Mouse (Mus musculus) adrenal gland, postnatal 25 days (tissue): ENCODE measurements around the gene Neurod2. TPM values are rescaled to one million over a fixed set of nuclear protein-coding genes. Genes with fewer than 3 reads are reported as not detected.

Experiments used
- DNase-seq: peaks from one replicate; pipeline ENCODE4 v3.0.0; 2021; ENCODE audit warnings: mixed read lengths
- total RNA-seq: library from RNA; stranded (reverse); gene quantifications from 2 replicates; pipeline ENCODE4 v1.2.3, GENCODE M21; 2021

Neurod2 gene
- total RNA-seq, 1 experiment from 2014 or later, result not detected

GRCm38 (mm10) chr11:98353651-98354211 lies 24.3 kb upstream of the Neurod2 start:
- no peak for DNase-seq

GRCm38 (mm10) chr11:98352272-98352990 lies 23.0 kb upstream of the Neurod2 start:
- no peak for DNase-seq

DNA sequence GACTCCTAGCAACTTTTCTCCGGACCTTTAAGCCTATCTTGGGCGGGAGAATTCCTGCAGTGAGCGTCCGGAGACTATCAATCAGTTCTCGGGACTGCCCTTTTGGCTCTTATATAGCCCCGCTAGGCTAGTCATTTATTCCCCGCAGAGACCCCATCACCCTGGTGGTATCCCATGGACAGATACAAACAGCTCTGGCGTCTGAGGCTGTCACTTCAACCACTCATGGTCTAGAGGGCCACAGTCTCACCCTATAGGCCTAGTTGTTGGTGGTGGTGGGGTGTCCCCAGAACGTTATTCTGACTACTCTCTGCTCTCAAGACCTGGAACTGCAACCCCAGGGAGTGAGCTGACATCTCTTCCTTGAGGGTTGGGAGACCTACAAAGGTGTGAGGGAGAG lies 19.9 kb upstream of the Neurod2 start:
- no peak for DNase-seq

GRCm38 (mm10) chr11:98348083-98348961 lies 18.9 kb upstream of the Neurod2 start, which contains the start of gene Ppp1r1b:
Ppp1r1b (plus strand) TSS chr11:98348404.
- DNase-seq, result peak; percentile 59

GRCm38 (mm10) chr11:98347385-98348082 lies 18.1 kb upstream of the Neurod2 start:
- DNase-seq, result no peak

- no peak for DNase-seq
Observed at GRCm38 (mm10) chr11:98346168-98346567, 16.7 kb upstream of the Neurod2 start.

DNA sequence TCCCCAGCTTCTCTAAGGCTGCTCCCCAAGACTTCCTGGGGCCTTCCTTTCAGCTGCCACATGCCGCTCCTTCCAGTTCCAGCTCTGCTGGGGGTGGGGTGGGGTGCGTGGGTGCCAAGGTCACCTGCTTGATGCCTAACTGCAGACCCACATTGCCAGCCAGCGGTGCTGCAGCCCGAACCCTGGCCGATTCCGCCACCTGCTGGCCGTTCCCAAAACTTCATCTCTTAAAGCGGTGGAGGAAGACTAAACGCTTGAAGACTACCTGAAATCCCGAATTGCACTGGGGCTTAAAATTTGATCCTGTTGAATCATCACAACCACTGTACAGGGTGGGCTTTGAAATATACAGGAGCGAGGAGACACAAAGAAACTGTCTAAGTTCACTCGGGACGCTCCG lies 15.8 kb upstream of the Neurod2 start:
- DNase-seq, result peak; percentile 85

DNA sequence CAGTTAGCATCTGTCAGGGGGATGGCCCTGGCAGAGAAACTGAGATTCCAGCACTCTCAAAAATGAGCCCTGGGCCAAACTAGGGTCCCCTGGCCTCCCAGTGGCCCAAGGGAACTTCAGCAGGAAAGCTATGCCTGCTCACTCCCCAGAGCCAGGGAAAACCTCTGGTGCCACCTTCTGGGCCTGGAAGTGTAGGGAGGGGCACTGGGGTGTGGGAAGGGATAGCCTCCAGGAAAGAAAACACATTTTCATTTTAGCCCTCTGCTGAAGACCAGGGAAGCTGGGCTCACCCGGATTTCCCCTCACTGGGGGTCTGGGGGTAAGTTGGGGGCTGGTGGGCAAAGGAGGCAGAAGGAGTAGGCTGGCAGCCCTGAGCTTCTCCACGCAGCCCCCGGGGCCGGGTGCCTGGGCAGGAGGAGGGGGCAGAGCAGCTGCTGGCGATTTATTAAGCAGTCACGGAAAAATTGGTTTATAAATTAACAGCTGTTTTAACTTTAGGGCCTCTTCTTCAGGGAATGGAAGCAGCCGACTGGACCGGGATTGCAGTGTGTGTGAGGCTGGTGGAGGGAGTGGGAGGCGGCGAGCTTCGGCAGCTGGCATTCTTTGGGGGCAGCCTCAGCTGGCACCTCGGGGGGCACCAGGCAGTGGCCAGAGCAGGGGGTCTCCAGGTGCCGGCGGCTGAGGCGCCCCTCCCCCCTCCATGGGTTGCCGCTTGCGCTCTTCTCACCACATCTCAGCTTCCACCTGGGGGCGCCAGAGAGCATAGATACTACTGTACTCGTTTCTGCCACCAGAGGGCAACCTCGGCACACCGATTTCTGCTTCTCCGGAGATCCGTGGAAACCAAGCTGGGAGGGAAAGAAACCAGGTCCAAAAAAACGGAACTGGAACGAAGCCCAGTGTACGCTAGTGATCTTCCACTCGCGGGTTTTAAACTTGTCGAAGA lies 12.8 kb upstream of the Neurod2 start:
- peak; percentile 92 for DNase-seq

- no peak for DNase-seq
Observed at GRCm38 (mm10) chr11:98341174-98341573, 11.7 kb upstream of the Neurod2 start.

DNA sequence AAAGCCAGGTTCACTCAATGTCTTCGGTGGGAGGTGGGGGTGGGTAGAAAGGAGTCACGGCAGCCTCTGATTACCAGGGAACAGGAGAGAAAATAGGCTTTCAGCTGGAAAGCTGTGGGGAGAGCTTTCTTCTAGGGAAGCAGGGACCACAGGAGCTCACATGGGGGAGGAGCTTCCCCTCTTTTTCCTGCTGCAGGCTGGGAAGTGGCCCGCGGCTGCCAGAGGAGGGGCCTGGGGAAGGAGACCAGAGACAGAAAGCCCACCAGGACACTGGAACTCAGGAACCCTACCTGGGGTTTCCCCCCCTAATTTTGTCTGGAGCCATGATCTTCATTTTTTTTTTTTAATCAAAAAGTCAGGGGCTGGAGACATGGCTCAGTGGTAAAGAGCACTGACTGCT lies 11.1 kb upstream of the Neurod2 start:
- DNase-seq, result no peak

DNA sequence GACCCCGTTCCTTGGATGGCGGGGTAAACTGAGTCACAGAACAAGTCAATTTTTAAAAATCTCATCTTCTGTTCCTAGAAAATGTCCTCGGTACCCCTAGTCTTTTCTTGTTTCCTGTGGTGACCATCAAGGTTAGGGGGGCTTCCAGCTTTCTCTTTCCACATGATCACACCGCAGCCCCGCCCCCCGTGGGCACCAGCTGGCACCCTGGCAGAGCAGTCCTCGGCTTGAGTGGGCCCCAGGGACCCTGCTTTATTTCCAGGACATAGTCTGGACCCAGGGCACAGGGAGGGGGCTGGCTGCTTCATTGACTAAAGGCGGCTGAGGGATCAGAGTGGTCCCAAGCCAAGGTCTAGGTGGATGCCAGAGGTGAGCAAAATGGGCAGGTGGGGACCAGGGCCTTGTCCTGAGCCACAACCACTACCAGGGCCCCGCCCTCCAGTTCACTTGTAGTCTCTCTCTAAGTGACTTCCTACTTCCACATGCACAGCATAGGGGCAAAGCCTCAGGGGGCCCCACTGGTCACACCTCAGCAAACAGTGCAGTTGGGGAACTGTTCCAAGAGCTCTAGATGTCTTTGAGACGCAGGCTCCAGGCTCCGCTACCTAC lies 10.3 kb upstream of the Neurod2 start:
- DNase-seq, result no peak

DNA sequence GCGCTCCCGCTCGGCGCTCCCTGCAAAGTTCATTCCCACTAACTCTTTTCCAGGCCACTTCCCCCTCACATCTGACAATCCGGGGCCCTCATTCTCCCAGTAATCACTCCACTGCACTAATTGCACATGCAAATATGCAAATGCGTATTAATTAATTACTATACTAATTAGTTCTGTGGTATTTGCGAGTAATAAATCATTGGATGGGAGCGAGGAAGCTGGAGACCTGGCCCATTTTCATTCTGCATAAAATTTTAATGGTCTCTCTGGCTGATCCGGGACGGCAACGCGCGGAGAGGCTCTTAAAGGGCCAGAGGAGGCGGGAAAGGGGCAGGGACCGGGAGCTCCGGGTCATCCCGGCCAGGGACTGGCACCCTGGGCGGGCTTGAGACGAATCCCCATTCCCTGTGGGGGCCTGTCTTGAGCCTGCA lies 9.6 kb upstream of the Neurod2 start:
- DNase-seq, result no peak

GRCm38 (mm10) chr11:98338507-98338961 lies 9.1 kb upstream of the Neurod2 start:
- DNase-seq, result peak; percentile 66

- DNase-seq, result no peak
Observed at GRCm38 (mm10) chr11:98336245-98337107, 7.0 kb upstream of the Neurod2 start.

- DNase-seq, result no peak
Observed at GRCm38 (mm10) chr11:98335250-98335649, 5.8 kb upstream of the Neurod2 start.

DNA sequence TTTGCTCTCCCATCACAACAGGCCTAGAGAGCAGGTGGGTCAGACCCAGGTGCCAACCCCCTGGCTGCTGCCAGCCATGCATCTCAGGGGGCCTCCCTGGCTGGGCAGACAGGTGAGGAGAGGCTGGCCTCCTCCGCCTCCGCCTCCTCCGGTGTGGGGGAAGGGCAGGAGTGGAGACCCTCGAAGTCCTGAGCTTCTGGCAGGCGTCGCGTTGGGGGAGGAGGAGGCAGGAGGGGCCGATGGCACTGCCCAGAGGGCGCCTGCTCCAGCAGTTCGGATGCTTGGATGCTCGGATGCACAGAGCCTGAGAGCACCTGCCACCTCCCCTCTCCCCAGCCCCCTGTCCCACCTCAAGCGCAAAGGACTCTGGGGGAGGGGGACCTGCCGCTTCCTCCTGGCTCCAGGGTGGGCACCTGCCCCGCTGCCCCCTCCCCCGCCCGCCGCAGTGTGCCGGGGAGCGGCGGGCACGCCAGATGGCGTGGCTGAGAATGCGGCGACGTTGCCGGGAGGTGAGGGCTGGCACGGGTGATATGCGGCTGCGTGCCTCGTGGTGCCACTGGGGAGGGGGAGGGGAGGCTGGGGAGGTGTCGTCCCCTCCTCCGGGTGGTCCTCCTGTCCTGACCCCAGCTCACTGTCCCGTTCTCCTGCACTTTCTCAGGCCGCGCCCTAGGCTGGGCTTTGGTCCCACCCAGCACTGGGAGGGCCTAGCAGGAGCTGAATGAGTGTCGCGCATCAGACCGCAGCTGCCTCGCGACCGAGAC lies 4.7 kb upstream of the Neurod2 start:
- DNase-seq, result no peak

DNA sequence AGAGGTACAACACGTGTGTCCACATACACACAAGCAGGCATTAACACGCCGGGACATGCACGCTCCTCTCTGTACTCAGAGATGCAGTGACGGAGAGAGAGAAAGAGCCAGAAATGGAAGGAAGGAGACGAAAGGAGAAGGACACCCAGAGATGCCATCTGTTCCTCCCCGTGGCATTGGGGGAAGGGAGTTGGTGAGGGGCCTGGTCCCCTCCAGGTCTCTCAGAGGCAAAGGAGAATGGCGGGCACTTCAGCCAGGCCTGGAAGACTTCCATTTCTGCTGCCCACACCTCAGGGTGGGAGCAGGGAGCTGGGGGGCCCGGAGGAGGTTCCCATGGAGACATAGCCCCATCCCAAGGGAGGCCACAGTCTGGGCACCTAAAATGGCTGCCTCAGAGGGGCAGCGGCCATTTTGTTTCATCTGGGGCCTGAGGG lies 3.8 kb upstream of the Neurod2 start:
- no peak for DNase-seq

- DNase-seq, result no peak
Observed at GRCm38 (mm10) chr11:98332841-98333240, 3.4 kb upstream of the Neurod2 start.

DNA sequence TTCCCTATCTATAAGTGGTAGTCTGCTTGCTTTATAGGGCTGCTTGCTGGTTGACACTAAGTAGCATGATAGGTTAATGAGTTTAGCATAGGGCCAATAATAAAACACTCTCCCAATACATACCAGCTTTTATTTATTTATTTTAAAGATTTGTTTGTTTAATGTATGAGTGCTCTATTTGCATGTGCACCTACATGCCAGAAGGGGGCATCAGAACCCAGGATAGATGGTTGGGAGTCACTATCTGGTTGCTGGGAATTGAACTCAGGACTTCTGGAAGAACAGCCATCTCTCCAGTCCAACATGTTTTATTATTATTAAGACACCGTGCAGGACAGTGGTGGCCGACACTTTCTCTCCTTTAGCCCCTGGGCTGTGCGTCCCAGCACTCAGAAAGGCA lies 2.7 kb upstream of the Neurod2 start:
- no peak for DNase-seq
